Mouse (Mus musculus): Measurements from ENCODE around the gene Heatr5a.

The Heatr5a gene

DNA sequence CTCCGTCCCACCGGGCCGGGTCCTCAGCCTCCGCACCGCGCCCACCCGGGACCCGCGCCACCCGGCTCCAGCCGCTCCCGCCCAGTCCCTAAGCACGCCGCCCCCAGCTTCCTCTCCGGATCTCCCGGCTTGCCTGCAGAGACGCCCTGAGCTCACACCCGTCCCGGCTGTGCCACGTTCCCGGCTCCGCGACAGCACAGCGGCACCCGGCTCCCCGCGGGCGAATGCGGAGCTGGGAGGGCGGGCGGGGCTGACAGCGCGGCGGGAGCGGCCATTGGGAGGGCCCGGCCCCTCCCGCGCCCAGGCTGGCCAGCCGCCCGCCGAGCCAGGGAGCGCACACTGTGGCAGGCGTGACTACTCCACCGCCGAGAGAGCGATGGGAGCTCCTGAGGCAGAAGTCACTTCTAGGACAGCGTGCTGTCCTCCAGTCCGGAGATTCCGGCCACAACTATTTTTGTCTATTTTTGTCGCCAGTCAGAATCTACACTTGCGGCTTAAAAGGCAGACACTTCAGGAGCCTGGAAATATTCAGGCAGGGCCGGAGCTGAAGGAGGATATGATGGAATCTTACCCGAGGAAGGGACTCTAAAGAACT lies at the start of gene Heatr5a:
Heatr5a (minus strand) TSS at position 252 of the 595 bp plus-strand sequence.
- peak; percentile 83 to 86 for DNase-seq

DNA sequence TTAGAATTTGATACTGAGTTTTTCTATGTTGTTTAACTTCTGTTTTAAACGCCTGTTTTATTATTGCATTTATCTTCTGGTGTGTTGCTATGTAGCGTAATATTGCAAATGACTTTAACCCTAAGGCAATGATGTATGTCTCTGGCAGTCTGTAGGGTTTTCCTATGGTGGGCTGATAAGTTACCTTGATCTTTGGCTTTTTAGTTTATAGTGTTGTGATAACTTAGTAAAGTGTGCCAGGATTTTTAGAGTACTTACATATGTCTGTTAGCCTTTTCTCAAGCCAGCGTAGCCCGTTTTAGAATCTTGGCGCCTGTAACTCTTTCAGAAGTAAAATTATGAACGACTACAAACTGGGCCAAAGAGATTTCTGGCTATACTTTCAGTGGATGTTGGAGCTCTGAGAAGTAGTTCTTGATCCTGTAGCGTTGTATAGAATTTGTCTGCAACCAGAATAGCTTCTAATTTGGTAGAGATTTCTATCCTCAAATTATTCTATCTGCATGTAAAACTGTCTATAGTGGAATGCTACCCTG lies 43.4 kb upstream of the Heatr5a start:
- no peak for DNase-seq

DNA sequence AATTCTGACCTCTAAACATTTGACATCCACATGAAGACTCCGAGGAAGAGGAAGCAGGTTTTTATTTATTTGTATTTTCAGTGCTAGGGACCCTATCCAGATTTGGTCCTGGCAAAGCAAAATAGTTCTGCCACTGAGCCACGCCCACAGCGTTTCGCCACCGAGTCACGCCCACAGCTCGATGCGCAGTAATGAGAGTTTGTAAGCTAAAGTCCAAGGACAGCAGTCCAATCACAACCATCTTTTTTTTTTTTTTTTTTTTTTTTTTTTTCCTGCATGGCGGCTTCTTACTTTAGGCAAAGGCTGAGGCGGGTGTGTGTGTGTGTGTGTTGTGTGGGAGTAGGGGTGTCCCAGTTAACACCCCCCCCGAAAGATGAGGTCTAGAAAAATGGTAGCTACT lies 42.9 kb upstream of the Heatr5a start:
- DNase-seq: no peak

DNA sequence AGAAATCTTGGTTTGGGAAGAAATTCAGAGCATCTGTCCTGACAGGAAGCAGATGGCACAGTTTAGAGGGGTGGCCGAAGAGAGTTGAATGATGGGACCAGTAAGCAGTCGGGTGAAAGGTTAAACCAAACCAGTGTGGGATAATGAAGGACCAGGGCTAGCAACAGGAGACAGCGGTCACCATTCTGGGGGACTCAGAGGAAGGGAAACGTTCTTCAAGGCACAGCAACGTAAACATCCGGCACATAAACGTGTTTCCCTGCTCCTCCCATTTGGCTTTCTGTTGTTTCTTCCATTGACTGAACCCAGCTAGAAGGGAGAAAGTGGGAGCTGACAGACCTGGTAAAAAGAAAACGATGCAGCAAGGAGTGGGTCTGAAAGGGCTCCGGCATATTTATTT lies 42.2 kb upstream of the Heatr5a start:
- no peak for DNase-seq

DNA sequence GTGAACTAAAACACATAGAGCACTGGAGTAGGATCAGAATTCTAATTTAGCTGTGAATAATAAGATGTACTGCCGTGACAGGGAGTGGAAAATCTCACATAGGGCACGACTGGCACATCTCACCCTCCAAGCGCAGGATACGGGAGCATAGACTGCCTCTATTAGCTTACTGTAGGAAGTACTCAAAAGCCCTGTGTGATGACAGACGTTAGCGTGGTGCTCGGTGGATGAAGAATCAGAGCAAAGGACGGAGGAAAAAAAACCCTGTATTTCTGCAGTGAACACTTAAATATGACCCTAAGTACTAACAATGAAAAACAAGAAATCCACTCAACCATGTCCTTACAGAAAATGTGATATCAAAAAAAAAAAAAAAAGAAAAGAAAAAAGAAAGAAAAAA lies 41.0 kb upstream of the Heatr5a start:
- DNase-seq: no peak

DNA sequence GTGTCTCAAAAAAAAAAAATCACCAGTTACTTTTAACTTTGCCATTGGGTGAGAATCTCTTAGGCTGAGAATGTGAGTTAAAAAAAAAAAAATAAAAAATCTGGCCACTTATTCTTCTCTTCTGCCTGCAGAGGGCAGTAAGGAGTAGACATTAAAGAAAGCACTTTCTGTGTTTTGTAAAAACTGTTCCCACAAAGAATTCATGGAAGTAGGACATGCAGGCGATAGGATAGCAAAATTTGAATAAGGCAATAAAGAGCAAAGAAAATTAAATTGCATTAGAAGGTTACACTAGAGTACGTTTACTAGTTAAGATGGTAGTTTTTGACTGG lies 39.5 kb upstream of the Heatr5a start:
- DNase-seq: no peak

DNA sequence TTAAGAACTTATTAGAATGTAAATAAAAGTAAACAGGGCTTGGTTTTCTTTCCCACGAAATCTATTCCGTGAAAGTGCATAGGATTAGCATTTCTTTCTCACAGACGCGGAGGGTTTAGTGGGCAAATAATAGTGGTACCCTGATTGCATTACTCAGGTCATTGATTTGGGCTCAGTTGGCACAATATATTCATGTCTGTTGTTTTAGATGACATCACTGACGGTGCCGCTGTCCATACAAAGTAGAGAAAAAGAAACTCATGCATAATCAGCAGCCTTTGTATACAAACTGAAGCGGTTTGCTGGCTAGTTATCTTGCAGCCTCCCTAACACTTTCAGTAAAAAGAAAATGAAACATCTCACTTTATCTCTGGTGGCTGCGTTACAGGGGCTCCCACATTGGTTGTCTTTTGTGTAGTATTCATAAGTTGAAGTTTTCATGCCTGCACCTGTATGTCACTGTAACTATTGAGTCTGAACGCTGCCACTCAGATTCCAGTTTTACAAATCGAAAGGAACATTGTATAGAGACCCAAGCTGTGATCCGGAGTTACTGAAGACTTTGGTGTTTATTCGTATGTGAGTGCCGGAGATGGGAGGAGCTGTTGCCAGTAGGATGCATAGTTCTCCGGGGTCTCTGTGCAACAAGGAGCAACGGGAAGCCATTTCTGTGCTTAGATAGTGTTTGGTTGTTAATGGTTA lies 39.0 kb upstream of the Heatr5a start:
- no peak for DNase-seq

DNA sequence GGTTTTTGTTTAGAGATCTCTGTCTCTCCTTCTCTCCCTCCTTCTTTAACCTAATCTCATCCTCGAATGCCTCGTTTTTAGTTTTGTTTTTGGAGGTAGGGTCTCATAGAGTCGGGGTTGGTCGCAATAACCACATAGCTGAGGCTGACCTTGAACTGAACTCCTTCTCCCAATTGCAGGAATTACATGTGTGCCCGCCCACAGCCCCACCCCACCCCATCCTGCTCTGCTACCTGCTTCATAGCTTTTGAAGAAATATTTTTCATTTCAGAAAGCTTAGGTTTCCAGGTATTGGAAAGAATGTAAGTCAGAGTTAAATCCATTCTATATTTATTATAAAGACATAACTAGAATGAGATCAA lies 35.5 kb upstream of the Heatr5a start:
- DNase-seq: no peak

DNA sequence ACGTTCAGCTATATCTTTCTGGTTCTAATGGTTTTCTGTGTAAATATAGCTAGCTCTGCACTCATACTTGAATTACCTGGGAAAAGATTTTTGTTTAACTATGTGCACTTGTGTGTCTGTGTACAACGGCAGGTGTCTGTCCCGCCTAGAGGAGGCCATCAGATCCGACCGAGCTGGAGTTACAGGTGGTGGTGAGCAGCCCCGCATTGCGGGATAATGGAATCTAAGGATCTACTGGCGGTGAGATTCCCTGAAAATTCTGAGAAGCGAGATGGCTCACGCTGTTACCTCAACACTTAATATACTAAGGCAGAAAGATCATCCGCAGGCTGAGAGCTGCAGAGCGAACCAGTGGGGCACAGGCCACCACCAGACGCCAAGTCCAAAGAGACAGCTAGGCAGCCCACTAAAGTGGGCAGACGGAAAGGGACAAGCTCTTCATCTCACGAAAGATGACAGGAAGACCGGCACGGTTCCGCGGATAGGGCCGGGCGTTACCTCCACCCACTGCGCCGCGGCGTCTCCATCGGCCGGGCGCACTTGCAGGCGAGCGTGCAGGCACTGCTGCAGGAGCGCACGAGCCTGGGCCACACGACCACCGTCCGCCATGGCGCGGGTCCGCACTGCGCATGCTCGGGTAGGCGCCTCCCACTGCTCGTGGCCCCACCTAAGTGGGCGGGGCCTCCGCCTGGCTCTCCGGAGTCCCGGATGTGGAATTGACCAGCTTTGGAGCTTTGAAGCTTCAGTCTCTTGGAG lies 34.9 kb upstream of the Heatr5a start, which contains the start of gene Dtd2:
Dtd2 (minus strand) TSS at position 625 of the 756 bp plus-strand sequence.
- peak; percentile 95 for DNase-seq

DNA sequence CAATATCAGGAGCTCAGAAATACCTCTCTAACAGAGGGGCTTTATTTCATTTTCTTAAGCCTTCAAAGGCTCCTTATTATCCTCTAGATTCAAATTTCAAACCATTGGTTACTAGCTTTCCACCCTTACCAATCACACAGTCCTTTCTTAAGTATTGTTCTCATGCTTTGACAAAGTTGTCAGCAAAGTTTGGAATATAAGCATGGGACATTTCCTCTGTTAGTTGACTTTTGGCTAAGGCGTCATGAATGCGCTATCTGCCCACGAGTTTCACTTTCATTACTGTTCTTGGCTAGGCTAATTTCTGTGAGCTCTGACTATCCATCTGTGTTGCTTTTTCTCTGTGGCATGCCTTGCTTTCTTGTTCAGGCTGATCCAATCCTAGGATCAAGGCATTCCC lies 31.6 kb upstream of the Heatr5a start:
- no peak for DNase-seq

DNA sequence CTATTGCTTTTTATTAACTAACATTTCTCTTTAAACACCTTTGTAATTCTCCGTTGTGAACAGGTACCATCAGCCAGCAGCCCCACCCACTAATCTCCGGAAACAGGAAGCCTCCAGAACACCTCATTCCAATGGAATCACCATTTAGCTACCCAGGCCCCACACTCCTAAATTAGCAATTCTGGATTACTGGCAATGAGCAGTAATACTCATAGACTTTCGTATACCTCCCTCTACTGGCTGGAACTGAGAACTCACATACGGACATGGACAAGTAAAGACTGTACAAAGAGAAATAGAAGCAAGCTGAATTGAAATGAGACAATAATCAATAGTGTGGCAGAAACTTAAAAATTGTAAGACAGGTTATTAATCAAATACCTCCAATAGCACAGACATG lies 30.4 kb upstream of the Heatr5a start:
- DNase-seq: peak in 1 of 2 experiments; percentile 23

DNA sequence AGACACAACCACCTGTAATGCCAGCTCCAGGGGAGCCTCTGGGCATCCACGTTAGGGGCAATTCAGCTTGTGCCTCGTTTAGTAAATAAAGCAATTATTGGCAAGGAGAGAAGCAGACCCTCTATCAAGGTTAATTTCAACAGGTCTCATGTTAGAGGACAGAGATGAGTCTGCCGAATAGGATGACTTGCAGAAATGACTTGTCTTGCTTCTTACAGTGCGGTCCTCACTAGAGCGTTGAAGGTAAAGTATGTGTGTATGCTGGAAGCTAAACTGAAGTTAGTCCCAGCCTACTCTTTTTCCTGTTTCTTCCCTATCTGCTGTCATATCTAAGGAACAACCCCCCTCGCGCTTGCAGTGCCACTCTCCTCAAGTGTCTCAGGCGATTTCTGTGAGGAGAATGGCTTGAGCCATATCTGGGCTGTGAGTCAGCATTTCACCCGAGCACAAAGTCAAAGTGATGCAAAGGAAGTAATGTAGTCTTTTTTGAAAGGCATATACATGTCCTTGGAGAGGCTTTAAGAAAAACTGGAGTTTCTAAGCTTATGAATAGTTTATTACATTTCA lies 27.3 kb upstream of the Heatr5a start:
- DNase-seq: no peak

DNA sequence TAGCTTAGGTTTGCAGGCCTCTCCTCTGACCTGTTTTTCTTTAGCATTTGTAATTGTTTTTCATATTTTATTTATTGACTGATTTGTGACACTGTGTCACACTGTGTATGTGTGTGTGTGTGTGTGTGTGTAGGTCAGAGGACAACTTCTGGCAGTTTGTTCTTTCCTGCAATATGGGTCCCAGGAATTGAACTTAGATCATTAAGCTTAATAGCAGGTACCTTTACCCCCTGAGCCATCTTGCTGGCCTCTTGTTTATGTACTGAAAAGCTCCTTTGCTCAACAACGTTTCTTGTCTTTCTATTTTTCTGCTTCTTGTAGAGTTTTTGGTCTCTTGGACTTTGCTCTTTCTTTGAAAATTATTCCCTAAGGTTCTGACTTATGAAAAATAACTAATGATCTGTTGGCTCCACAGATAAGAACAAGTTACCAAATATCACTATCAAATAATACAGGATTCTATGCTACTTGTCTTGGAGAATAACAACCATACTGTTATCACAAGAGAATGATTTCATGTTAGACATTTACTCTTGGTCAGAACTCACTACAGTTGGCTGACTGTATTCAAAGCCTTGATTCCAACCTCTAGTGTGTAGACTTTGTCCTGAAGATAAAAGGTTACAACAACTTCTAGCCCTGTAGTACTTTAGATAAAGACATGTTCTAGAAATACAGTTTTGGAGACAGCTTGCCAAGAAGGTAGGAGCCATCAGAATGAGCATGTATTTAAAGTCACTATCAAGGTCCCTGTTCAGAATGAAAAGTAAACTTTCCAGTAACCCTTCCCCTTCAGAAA lies 24.8 kb upstream of the Heatr5a start:
- no peak for DNase-seq

DNA sequence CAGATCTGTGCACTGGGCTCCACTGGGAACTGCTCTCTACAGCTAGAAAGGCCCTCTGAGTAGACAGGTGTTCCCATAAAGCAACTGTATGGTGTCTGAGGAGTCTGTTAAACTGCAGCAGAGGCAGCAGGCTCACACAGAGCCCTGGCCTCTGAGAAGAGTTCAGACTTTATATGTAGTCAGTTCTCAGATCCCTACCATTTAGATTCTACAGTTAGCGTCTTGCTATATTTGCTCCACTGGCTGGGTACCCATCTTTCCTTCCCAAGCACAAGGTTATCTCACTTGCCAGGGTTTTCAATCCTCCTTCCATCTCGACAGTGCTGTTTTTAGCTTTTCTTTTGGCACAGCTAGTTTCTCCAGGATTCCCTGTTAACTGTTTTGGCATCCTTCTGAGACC lies 19.5 kb upstream of the Heatr5a start:
- DNase-seq: no peak

DNA sequence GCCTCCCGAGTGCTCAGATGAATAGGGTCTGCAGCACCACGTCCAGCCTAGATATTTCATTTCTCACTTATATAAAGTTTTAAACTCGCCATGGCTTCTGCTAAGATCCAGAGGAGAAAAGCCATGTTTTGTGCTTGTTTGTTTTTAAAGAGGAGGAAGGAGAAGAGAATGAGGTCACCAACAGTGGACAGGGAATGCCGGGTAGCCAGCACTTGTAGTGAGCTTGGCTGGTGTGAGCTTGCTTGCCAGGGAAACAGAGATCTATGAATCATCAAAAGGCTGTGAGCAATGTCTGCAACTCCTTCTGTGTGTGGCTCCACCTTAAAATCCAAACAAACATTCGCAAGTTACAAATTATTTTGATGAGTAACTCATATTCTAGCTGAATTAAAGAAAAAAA lies 17.4 kb upstream of the Heatr5a start:
- DNase-seq: no peak

DNA sequence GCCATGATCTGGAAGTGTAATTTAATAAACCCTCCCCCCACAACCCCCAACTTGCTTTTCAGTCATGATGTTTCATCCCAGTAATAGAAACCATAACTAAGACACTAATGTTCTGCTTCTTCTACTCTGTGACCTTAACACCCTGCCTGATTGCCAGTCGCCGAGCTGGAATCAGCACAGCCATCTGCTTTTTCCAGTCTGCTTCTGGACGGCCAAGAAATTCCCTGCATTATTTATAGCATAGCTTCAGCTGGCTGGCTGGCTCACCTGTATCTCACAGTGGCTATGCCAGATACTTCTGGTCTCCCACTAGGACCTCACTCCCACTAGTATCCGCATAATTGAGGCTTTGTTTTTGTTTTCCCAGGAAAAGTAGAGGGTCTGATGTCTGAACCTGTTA lies 14.7 kb upstream of the Heatr5a start:
- DNase-seq: no peak

DNA sequence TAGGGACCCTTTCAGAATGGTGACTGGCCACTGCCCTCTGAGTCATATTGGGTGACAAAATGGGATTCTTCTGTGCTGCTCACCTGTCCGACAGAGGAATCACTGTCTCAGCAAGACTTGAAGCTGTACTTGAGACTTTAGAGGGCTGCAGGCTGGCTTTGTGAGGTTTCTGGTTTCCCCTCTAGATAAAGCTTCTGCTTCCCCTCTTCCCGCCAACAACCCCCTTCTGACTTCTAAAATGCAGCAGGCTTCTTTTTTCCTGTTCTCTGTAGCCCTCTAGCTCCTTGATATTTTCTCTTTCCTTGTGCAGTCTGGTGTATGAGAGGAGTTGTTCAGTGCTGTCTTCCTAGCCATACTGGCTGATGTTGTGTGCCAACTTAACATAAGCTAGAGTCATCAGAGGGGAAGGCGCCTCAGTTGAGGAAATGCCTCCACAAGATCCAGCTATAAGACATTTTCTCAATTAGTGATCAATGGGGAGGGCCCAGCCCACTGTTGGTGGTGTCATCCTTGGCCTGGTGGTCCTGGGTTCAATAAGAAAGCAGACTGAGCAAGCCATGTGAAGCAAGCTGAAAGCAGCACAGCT lies 14.1 kb upstream of the Heatr5a start:
- no peak for DNase-seq

DNA sequence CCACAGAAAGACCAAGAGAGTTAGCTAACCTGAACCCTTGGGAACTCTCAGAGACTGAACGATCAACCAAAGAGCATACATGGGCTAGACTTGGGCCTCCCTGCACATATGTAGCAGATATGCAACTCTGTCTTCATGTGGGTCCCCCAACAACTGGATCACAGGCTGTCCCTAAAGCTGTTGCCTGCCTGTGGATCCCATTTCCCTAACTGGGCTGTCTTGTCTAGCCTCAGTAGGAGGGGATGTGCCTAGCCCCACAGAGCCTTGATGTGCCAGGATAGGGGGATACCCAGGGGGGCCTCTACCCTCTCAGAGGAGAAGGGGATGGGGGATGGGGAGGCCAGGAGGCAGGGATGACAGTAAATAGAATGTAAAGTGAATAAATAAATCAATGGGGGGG lies 12.5 kb upstream of the Heatr5a start:
- no peak for DNase-seq

DNA sequence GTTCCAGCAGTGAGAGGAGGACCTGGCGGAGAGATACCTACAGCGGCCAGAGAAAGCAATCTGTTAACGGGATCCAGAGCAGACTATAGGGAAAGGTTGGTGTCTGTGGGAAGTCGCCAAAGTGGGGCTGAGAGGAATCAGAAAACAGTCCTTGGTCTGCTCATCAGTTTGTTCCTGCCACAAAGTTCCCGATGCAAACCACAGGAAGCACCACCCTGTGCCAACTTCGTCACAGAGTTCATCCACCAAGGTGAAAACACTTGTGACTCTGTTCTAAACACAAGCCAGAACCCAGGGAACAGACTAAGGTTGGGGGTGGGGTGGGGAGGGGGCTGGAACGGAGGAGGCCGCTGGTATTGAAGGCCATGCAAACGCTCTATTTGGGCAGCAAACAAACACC lies 5.4 kb upstream of the Heatr5a start:
- DNase-seq: peak in 1 of 2 experiments; percentile 8

DNA sequence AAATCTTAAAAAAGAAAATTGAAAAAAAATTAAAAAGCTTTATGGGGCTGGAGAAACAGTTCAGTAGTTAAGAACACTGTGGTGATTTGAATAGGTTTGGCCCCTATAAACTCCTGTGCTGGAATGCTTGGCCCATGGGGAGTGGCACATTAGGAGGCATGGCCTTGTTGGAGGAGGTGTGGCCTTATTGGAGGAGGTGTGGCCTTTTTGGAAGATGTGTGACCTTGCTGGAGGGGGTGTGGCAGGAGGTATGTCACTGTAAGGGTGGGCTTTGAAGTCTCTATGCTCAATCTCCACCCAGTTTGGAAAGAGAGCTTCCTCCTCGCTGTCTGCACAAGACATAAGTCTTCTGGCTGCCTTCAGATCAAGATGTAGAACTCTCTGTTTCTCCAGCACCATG lies 3.3 kb upstream of the Heatr5a start:
- DNase-seq: peak in 1 of 2 experiments; percentile 17

DNA sequence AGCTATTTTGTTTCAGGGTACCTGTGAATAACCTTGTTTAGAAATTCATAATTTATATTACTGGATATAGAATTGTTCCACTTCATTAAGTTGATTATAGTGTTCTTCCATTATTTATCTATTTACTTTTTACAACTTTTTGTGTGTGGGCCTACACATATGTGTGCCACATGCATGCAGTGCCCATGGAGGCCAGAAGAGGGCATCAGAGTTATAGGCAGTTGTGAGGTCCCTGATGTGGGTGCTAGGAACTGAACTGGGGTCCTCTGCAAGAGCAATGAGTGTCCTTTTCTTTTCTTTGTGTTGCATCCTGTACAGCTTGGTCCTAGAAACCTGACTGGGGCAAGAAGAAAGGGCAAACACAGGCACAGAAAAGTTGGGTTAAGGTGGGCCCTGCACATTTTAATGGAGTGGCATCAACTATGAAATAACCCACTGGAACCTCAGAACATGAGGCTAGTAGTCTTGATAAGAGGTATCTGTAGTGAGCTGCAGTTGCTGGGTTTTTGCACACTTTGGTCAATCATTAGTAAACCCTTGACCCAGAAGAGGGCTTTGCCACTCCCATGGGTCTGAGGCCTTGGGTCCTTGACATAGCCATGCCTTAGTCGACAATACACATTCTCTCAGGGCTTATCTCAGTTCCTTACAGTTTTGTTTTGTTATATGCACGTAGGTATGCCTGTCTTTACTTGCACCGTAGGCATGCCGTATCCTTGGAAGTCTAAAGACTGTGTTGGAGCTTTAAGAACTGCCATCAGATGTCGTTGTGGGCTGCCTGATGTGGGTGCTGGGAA lies 1.3 kb upstream of the Heatr5a start:
- DNase-seq: peak in 1 of 2 experiments; percentile 18
